Mouse (Mus musculus) kidney, embryonic 15.5 days (tissue): ENCODE measurements at regions not wholly inside any gene's neighbourhood (a gene's known extent, or its start where the extent isn't known, plus 50 kb on each side); places are given as distances from the start of the nearest gene placed in this dataset.
A peak's percentile ranks its signal among the peaks of the same experiment; 100 is the strongest.

ENCODE experiments used
- ATAC-seq: fragments of 200-750 bp; cut with Nextera tagmentation; replicated peaks from 2 replicates; pipeline ENCODE4 v1.8.0; 2017; ENCODE audit warnings: moderate TSS enrichment; ENCODE audit not compliant: low FRiP score
- H3K27ac ChIP-seq: fragments of 300-500 bp; sonication (generic); 2 replicates; pipeline ENCODE4 v1.5.1; 2015; ENCODE audit warnings: mild to moderate bottlenecking, inconsistent platforms
- H3K27me3 ChIP-seq: fragments of 300-500 bp; sonication (generic); 2 replicates; pipeline ENCODE4 v1.6.1; 2015; ENCODE audit warnings: inconsistent platforms
- H3K36me3 ChIP-seq: fragments of 300-500 bp; sonication (generic); 2 replicates; pipeline ENCODE4 v1.6.1; 2015; ENCODE audit warnings: inconsistent platforms
- H3K4me1 ChIP-seq: fragments of 300-500 bp; sonication (generic); 2 replicates; pipeline ENCODE4 v1.6.1; 2015; ENCODE audit warnings: inconsistent platforms
- H3K4me2 ChIP-seq: fragments of 300-500 bp; sonication (generic); 2 replicates; pipeline ENCODE4 v1.6.1; 2015; ENCODE audit warnings: moderate library complexity, mild to moderate bottlenecking, inconsistent platforms
- H3K4me3 ChIP-seq: fragments of 300-500 bp; sonication (generic); replicated peaks from 2 replicates; pipeline ENCODE4 v1.5.1; 2015; ENCODE audit warnings: mild to moderate bottlenecking, inconsistent platforms
- H3K9ac ChIP-seq: fragments of 300-500 bp; sonication (generic); 2 replicates; pipeline ENCODE4 v1.6.1; 2015; ENCODE audit warnings: mild to moderate bottlenecking, inconsistent platforms
- H3K9me3 ChIP-seq: fragments of 300-500 bp; sonication (generic); replicated peaks from 2 replicates; pipeline ENCODE4 v1.6.1; 2016; ENCODE audit warnings: inconsistent platforms
- WGBS: fragments of 180-500 bp; shearing (Covaris S2); methylation state at CpG from one replicate; pipeline ENCODE4 v1.1.7; 2015; ENCODE audit warnings: mixed read lengths; 5-methylcytosine and 5-hydroxymethylcytosine counted together

GRCm38 (mm10) chr7:133328717-133329116, 204.6 kb upstream of the Ctbp2 start:
- H3K9me3 ChIP-seq = no peaks in the 10 kb centered on the region
- no peak overlapping the region for H3K4me3 ChIP-seq
- H3K27me3 ChIP-seq = no peaks in the 10 kb centered on the region
- ATAC-seq = no peak
- no peaks in the 10 kb centered on the region for H3K4me1 ChIP-seq
- H3K27ac ChIP-seq = no peak overlapping the region
- H3K4me2 ChIP-seq = no peak overlapping the region
- no peaks in the 10 kb centered on the region for H3K36me3 ChIP-seq
- no peak overlapping the region for H3K9ac ChIP-seq
- WGBS = 49% methylated on average over 3 of the region's 3 CpGs

GRCm38 (mm10) chr7:133325548-133326190, 201.5 kb upstream of the Ctbp2 start:
- Histone ChIP-seq H3K9me3 (no peaks in the 10 kb centered on the region), H3K27ac (no peak overlapping the region), H3K4me3 (no peak overlapping the region), H3K27me3 (no peaks in the 10 kb centered on the region), H3K9ac (no peak overlapping the region), H3K4me1 (no peaks in the 10 kb centered on the region), H3K4me2 (no peak overlapping the region), H3K36me3 (no peaks in the 10 kb centered on the region)
- WGBS = 67% methylated on average over 7 of the region's 7 CpGs
- ATAC-seq = no peak

GRCm38 (mm10) chr7:133323955-133324354, 199.8 kb upstream of the Ctbp2 start:
- 76% methylated on average over 3 of the region's 3 CpGs for WGBS
- H3K9ac ChIP-seq = no peak overlapping the region
- H3K27me3 ChIP-seq = no peaks in the 10 kb centered on the region
- no peaks in the 10 kb centered on the region for H3K9me3 ChIP-seq
- no peaks in the 10 kb centered on the region for H3K36me3 ChIP-seq
- H3K4me1 ChIP-seq = no peaks in the 10 kb centered on the region
- no peak for ATAC-seq
- H3K4me3 ChIP-seq = no peak overlapping the region
- no peak overlapping the region for H3K27ac ChIP-seq
- no peak overlapping the region for H3K4me2 ChIP-seq

- H3K27me3 ChIP-seq = no peaks in the 10 kb centered on the region
- H3K4me2 ChIP-seq = no peak overlapping the region
- no peaks in the 10 kb centered on the region for H3K36me3 ChIP-seq
- no peak overlapping the region for H3K9ac ChIP-seq
- H3K27ac ChIP-seq = 0 out of 2 replicates have a peak overlapping the region, but pooled peaks have one; percentile 66
- no peaks in the 10 kb centered on the region for H3K9me3 ChIP-seq
- no peak; the same call in 1 of the 2 replicates for ATAC-seq
- H3K4me1 ChIP-seq = peaks cover 27% of the 10 kb centered on the region
- no peak overlapping the region for H3K4me3 ChIP-seq
Observed at GRCm38 (mm10) chr7:133317511-133317910, 193.4 kb upstream of the Ctbp2 start.

GRCm38 (mm10) chr7:133316701-133317475, 192.7 kb upstream of the Ctbp2 start:
- peak; percentile 79 for ATAC-seq
- H3K4me3 ChIP-seq = no peak overlapping the region
- peaks cover 27% of the 10 kb centered on the region for H3K4me1 ChIP-seq
- H3K27ac ChIP-seq = peak overlapping the region; percentile 66
- 0 out of 2 replicates have a peak overlapping the region, but pooled peaks have one; percentile 14 for H3K4me2 ChIP-seq
- no peaks in the 10 kb centered on the region for H3K36me3 ChIP-seq
- no peak overlapping the region for H3K9ac ChIP-seq
- no peaks in the 10 kb centered on the region for H3K27me3 ChIP-seq
- H3K9me3 ChIP-seq = no peaks in the 10 kb centered on the region
- WGBS = 38% methylated on average over 9 of the region's 9 CpGs

- 46% methylated on average over 10 of the region's 10 CpGs for WGBS
- Histone ChIP-seq H3K36me3 (no peaks in the 10 kb centered on the region), H3K4me1 (peaks cover 29% of the 10 kb centered on the region), H3K4me3 (no peak overlapping the region), H3K27me3 (no peaks in the 10 kb centered on the region), H3K27ac (no peak overlapping the region), H3K4me2 (no peak overlapping the region), H3K9ac (no peak overlapping the region), H3K9me3 (no peaks in the 10 kb centered on the region)
- ATAC-seq = no peak
Observed at GRCm38 (mm10) chr7:133315197-133316029, 191.3 kb upstream of the Ctbp2 start.

GRCm38 (mm10) chr7:133313115-133313514, 189.0 kb upstream of the Ctbp2 start:
- 73% methylated on average over 5 of the region's 5 CpGs for WGBS
- Histone ChIP-seq H3K4me3 (no peak overlapping the region), H3K36me3 (no peaks in the 10 kb centered on the region), H3K4me2 (no peak overlapping the region), H3K9me3 (no peaks in the 10 kb centered on the region), H3K27me3 (no peaks in the 10 kb centered on the region), H3K9ac (no peak overlapping the region), H3K27ac (no peak overlapping the region), H3K4me1 (peaks cover 22% of the 10 kb centered on the region)
- ATAC-seq = no peak

GRCm38 (mm10) chr7:133311116-133311801, 187.1 kb upstream of the Ctbp2 start:
- Histone ChIP-seq H3K27me3 (no peaks in the 10 kb centered on the region), H3K9me3 (no peaks in the 10 kb centered on the region), H3K4me2 (no peak overlapping the region), H3K27ac (no peak overlapping the region), H3K36me3 (no peaks in the 10 kb centered on the region), H3K9ac (no peak overlapping the region), H3K4me1 (peaks cover 10% of the 10 kb centered on the region), H3K4me3 (no peak overlapping the region)
- no peak for ATAC-seq
- WGBS = 55% methylated on average over 9 of the region's 9 CpGs

- no peak for ATAC-seq
- no peaks in the 10 kb centered on the region for H3K27me3 ChIP-seq
- H3K36me3 ChIP-seq = no peaks in the 10 kb centered on the region
- H3K27ac ChIP-seq = no peak overlapping the region
- no peaks in the 10 kb centered on the region for H3K9me3 ChIP-seq
- no peak overlapping the region for H3K9ac ChIP-seq
- no peak overlapping the region for H3K4me2 ChIP-seq
- H3K4me3 ChIP-seq = no peak overlapping the region
- no peaks in the 10 kb centered on the region for H3K4me1 ChIP-seq
- WGBS = 66% methylated on average over 5 of the region's 5 CpGs
Observed at GRCm38 (mm10) chr7:133304461-133304860, 180.3 kb upstream of the Ctbp2 start.

- no peak overlapping the region for H3K4me2 ChIP-seq
- H3K27me3 ChIP-seq = no peaks in the 10 kb centered on the region
- H3K9me3 ChIP-seq = no peaks in the 10 kb centered on the region
- no peak for ATAC-seq
- H3K27ac ChIP-seq = no peak overlapping the region
- H3K4me3 ChIP-seq = no peak overlapping the region
- no peaks in the 10 kb centered on the region for H3K36me3 ChIP-seq
- H3K4me1 ChIP-seq = no peaks in the 10 kb centered on the region
- H3K9ac ChIP-seq = no peak overlapping the region
- WGBS = 92% methylated on average over 3 of the region's 3 CpGs
Observed at GRCm38 (mm10) chr7:133290471-133290870, 166.3 kb upstream of the Ctbp2 start.

- ATAC-seq = no peak
- Histone ChIP-seq H3K27ac (no peak overlapping the region), H3K9me3 (no peaks in the 10 kb centered on the region), H3K4me2 (no peak overlapping the region), H3K4me1 (no peaks in the 10 kb centered on the region), H3K9ac (no peak overlapping the region), H3K36me3 (no peaks in the 10 kb centered on the region), H3K27me3 (no peaks in the 10 kb centered on the region), H3K4me3 (no peak overlapping the region)
- 80% methylated on average over 3 of the region's 3 CpGs for WGBS
Observed at GRCm38 (mm10) chr7:133288236-133288635, 164.1 kb upstream of the Ctbp2 start.
